Mouse (Mus musculus) cerebellum, adult 2 months (tissue): ENCODE results near the gene Wdr81.

Experiments
- CTCF ChIP-seq: fragments of 200-500 bp; IDR thresholded peaks from 2 replicates; pipeline ENCODE4 v1.5.1; 2011; ENCODE audit warnings: low read depth, mild to moderate bottlenecking, control low read depth, low read length, moderate library complexity, borderline replicate concordance; ENCODE audit not compliant: insufficient read depth
- POLR2A ChIP-seq: fragments of 200-500 bp; IDR thresholded peaks from 2 replicates; pipeline ENCODE4 v1.6.1; 2011; ENCODE audit warnings: low read length, control low read depth, borderline replicate concordance; ENCODE audit not compliant: insufficient read depth

DNA sequence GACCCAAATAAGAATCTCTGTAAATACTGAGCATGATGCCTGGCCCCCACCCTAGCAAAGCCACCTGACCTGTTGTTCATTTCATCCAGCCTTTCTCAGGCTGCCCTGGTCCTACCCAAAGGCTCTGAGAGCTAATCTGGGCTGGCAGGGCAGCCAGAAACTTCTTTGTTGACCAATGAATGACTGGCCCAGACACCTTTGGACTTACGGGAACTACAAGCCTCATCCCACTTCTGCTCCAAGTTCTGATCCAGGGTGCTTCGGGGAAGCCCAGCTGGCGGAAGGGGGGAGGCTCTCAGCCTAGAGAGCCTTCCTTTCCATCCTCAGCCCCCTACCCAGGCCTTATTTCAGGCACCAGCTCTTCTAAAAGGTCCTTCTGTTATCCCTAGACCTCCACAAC, 15.7 kb downstream of the Wdr81 start:
- no peak for TF ChIP-seq CTCF
- no peak for TF ChIP-seq POLR2A
